Mouse (Mus musculus): ENCODE measurements around the gene Tigd3.

DNA sequence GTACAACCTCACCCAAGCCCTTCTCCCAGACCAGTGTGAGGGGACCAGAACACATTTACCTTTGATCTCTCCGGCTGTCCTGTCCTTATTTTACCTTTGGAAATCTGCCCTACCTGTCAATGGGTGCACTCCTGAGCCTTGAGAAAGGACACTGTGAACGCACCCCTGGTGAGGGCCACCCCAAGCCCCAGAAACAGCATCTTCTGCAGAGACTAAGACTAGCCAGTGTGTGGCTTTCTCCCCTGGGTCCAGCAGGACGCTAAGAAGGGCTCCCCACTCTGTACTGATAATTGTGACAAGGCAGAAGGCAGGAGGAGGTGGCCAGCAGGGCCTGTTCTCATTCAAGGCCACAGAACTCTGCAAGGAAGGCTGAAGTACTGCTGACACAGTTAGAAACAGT lies 15.0 kb downstream of the Tigd3 start:
- TF ChIP-seq POLR2A (IDR thresholded peaks at IDR 0.05; ENCODE audit: borderline replicate concordance, extremely low read depth, low read depth, low read length) (no peak), CTCF (IDR thresholded peaks at IDR 0.05; ENCODE audit: insufficient read depth, low read length) (no peak)

All from lung, adult 2 months (tissue).